Mouse (Mus musculus) gastrocnemius, adult 18-20 months (tissue): Measurements from ENCODE around the gene Thrb. TPM values are rescaled to one million over a fixed set of nuclear protein-coding genes. Genes with fewer than 3 reads are reported as not detected.
A peak's percentile ranks its signal among the peaks of the same experiment; 100 is the strongest.
"Not testable (repeated sequence)": the region's sequence is repeated elsewhere in the genome, so short reads cannot be mapped to it uniquely, and the experiment has no call there.

Experiments
- DNase-seq: peaks from one replicate; pipeline ENCODE4 v3.0.0; 2021; ENCODE audit warnings: low spot score
- total RNA-seq, 2 experiments: library from RNA; stranded (reverse); gene quantifications; 2 replicates each; pipeline ENCODE4 v1.2.3; 2021

Thrb gene
- total RNA-seq, 2 experiments from 2014 or later, result 31.7 to 31.9 TPM

GRCm38 (mm10) chr14:17933475-17933874, 273.4 kb downstream of the Thrb start:
- DNase-seq, result no peak

- not testable (repeated sequence) for DNase-seq
These were observed 274.7 kb downstream of the Thrb start for GRCm38 (mm10) chr14:17934779-17935178.

GRCm38 (mm10) chr14:17954038-17954437, 294.0 kb downstream of the Thrb start:
- no peak for DNase-seq

- no peak for DNase-seq
These were observed 299.8 kb downstream of the Thrb start for GRCm38 (mm10) chr14:17959901-17960300.

GRCm38 (mm10) chr14:17967117-17967726, 307.2 kb downstream of the Thrb start:
- peak; percentile 40 for DNase-seq

- DNase-seq, result no peak
These were observed 312.1 kb downstream of the Thrb start for GRCm38 (mm10) chr14:17972132-17972531.

- DNase-seq, result no peak
These were observed 312.6 kb downstream of the Thrb start for GRCm38 (mm10) chr14:17972665-17973064.

- no peak for DNase-seq
These were observed 315.7 kb downstream of the Thrb start for GRCm38 (mm10) chr14:17975786-17976185.

GRCm38 (mm10) chr14:17978259-17978658, 318.2 kb downstream of the Thrb start:
- no peak for DNase-seq

GRCm38 (mm10) chr14:17981258-17981657, 321.2 kb downstream of the Thrb start:
- DNase-seq, result no peak

- DNase-seq, result no peak
These were observed 322.0 kb downstream of the Thrb start for GRCm38 (mm10) chr14:17982017-17982416.

- DNase-seq, result no peak
These were observed 323.3 kb downstream of the Thrb start for GRCm38 (mm10) chr14:17983390-17983789.

GRCm38 (mm10) chr14:17983839-17984238, 323.8 kb downstream of the Thrb start:
- DNase-seq, result no peak

- no peak for DNase-seq
These were observed 328.5 kb downstream of the Thrb start for GRCm38 (mm10) chr14:17988580-17988979.

GRCm38 (mm10) chr14:17989182-17989581, 329.1 kb downstream of the Thrb start:
- DNase-seq, result no peak

GRCm38 (mm10) chr14:17990186-17990585, 330.1 kb downstream of the Thrb start:
- no peak for DNase-seq

GRCm38 (mm10) chr14:18001886-18002285, 341.8 kb downstream of the Thrb start:
- DNase-seq, result no peak

GRCm38 (mm10) chr14:18003686-18004085, 343.6 kb downstream of the Thrb start:
- DNase-seq, result no peak

GRCm38 (mm10) chr14:18008524-18008923, 348.5 kb downstream of the Thrb start:
- DNase-seq, result no peak

GRCm38 (mm10) chr14:18016604-18017003, 356.5 kb downstream of the Thrb start:
- no peak for DNase-seq

- no peak for DNase-seq
These were observed 360.1 kb downstream of the Thrb start for GRCm38 (mm10) chr14:18020128-18020527.

- DNase-seq, result peak; percentile 16
These were observed 360.6 kb downstream of the Thrb start for GRCm38 (mm10) chr14:18020636-18021035.

- no peak for DNase-seq
These were observed 361.7 kb downstream of the Thrb start for GRCm38 (mm10) chr14:18021726-18022125.

GRCm38 (mm10) chr14:18022351-18022750, 362.3 kb downstream of the Thrb start:
- DNase-seq, result no peak
